Mouse (Mus musculus) kidney, embryonic 16.5 days (tissue): Measurements from ENCODE around the gene Ksr2. TPM values are rescaled to one million over a fixed set of nuclear protein-coding genes. Genes with fewer than 3 reads are reported as not detected.

Source experiments
- ATAC-seq: fragments of 200-750 bp; cut with Nextera tagmentation; 2 replicates; pipeline ENCODE4 v1.8.0; 2017; ENCODE audit warnings: moderate TSS enrichment; ENCODE audit not compliant: low FRiP score, low TSS enrichment
- H3K27ac ChIP-seq: fragments of 300-500 bp; sonication (generic); 2 replicates; pipeline ENCODE4 v1.5.1; 2014; ENCODE audit warnings: low read length
- H3K27me3 ChIP-seq: fragments of 300-500 bp; sonication (generic); 2 replicates; pipeline ENCODE4 v1.6.1; 2014; ENCODE audit warnings: low read length, control low read depth, mixed read lengths; ENCODE audit not compliant: insufficient read depth
- H3K36me3 ChIP-seq: fragments of 300-500 bp; sonication (generic); 2 replicates; pipeline ENCODE4 v1.6.1; 2014; ENCODE audit warnings: low read length, control low read depth, mixed read lengths; ENCODE audit not compliant: insufficient read depth
- H3K4me1 ChIP-seq: fragments of 300-500 bp; sonication (generic); 2 replicates; pipeline ENCODE4 v1.6.1; 2014; ENCODE audit warnings: low read length, control low read depth, mixed read lengths; ENCODE audit not compliant: insufficient read depth
- H3K4me2 ChIP-seq: fragments of 300-500 bp; sonication (generic); replicated peaks from 2 replicates; pipeline ENCODE4 v1.6.1; 2014; ENCODE audit warnings: low read depth, low read length
- H3K4me3 ChIP-seq: fragments of 300-500 bp; sonication (generic); 2 replicates; pipeline ENCODE4 v1.5.1; 2014; ENCODE audit warnings: mild to moderate bottlenecking, low read length
- H3K9ac ChIP-seq: fragments of 300-500 bp; sonication (generic); replicated peaks from 2 replicates; pipeline ENCODE4 v1.6.1; 2014; ENCODE audit warnings: low read length
- H3K9me3 ChIP-seq: fragments of 300-500 bp; sonication (generic); 2 replicates; pipeline ENCODE4 v1.6.1; 2016; ENCODE audit warnings: low read length, control low read depth
- WGBS: fragments of 180-500 bp; shearing (Covaris S2); extraction: QIAGEN DNeasy Blood & Tissue Kit; methylation state at CpG from one replicate; pipeline ENCODE4 v1.1.7; 2014; 5-methylcytosine and 5-hydroxymethylcytosine counted together
- polyA plus RNA-seq: library from polyadenylated mRNA; unstranded; fragments of >200 nt; fragmentation: Nextera tagmentation; extraction: Ambion mirVana; gene quantifications from 2 replicates; pipeline ENCODE4 v1.2.1, GENCODE M21; 2015

Ksr2 gene
- polyA plus RNA-seq, 1 experiment from 2014 or later, result 0.37 TPM

DNA sequence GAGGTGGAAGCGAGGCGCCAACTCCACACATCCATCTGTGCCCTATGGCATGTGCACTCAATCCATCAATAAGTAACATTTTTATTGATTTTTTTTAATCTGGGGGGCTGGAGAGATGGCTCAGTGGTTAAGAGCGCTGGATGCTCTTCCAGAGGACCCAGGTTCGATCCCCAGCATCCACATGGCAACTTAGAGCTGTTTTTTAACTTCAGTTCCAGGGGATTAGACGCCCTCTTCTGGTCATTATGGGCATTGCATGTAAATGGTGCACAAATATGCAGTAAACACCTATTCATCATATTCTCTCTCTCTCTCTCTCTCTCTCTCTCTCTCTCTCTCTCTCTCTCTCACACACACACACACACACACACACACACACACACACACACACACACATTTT, 410.7 kb downstream of the Ksr2 start:
- H3K36me3 ChIP-seq, result no peaks in the 10 kb centered on the region
- H3K9ac ChIP-seq, result no peak overlapping the region
- H3K4me3 ChIP-seq, result no peak overlapping the region
- H3K9me3 ChIP-seq, result 0 out of 2 replicates have a peak, but pooled peaks cover 3% of the 10 kb centered on the region
- peaks cover 13% of the 10 kb centered on the region for H3K4me1 ChIP-seq
- WGBS, result 79% methylated on average over 5 of the region's 5 CpGs
- no peak overlapping the region for H3K4me2 ChIP-seq
- no peaks in the 10 kb centered on the region for H3K27me3 ChIP-seq
- ATAC-seq, result no peak
- H3K27ac ChIP-seq, result no peak overlapping the region

Other genes with a start within 250 kb of the Ksr2 start
- 841 and 885 TPM in 2 replicates for gene Pebp1, start 126.4 kb upstream of the Ksr2 start, polyA plus RNA-seq
- gene Vsig10, start 94.9 kb upstream of the Ksr2 start, polyA plus RNA-seq, result 14.6 and 17.1 TPM in 2 replicates
- gene Wsb2, start 56.7 kb upstream of the Ksr2 start, polyA plus RNA-seq, result 45.7 and 69.7 TPM in 2 replicates
- 114 and 128 TPM in 2 replicates for gene Rfc5, start 25.0 kb upstream of the Ksr2 start, polyA plus RNA-seq